Mouse (Mus musculus) adrenal gland, adult 8-10 months (tissue): ENCODE data around the gene Bpifb4. TPM values are rescaled to one million over a fixed set of nuclear protein-coding genes. Genes with fewer than 3 reads are reported as not detected.

Source experiments
- DNase-seq: peaks from one replicate; pipeline ENCODE4 v3.0.0; 2022
- total RNA-seq, 4 experiments: library from RNA; stranded (reverse); gene quantifications; 2 replicates each; pipeline ENCODE4 v1.2.4; 2022

Gene Bpifb4
- total RNA-seq = under 1 TPM in 2 of 4 experiments, not detected in 2; 0.44 to 0.59 TPM

DNA sequence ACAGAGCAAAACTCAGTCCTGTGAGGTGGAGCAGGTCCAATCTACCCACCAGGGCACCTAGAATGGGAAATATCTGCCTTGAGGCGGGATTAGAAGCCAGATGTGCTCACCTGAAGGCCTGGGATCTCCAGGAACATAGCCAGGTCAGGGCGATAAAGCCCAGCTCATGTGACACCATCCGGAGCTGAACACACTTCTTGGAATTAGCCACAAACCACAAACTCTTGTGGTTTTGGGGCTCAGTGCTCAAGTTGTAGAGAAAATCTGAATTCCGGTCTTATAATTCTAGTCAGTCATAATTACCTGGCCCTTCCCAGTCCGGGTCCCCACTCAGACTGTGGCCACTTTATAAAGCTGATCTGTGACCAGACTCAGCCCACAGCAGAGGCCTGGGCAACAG is at the start of gene Bpifb4:
Gene Bpifb4 (plus strand): TSS at position 370 of the 400 bp plus-strand sequence.
- no peak for DNase-seq

- DNase-seq = no peak
Observed at GRCm38 (mm10) chr2:153899111-153899510, 38.9 kb upstream of the Bpifb4 start.

- no peak for DNase-seq
Observed at GRCm38 (mm10) chr2:153900088-153900487, 37.9 kb upstream of the Bpifb4 start, which contains the start of gene Bpifb6. TSS of gene Bpifb6 (plus strand) at chr2:153900388.

DNA sequence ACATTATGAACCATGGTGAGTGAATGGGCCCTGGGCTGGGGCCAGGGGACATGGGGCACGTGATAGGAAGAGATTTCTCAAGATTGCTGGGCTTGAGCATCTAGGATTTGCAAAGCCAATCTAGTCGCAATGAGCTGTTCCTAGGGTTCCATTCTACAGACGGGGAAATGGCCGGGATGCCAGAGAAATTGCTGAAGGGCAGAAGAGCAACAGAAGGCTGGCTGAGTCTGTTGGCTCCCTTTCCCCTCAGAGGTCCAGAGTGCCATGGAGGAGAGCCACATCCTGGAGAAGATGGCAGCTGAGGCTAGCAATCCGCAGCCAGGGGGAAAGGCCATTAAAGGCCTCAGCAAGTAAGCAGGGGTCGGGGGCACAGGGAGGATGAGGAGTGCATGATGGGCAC is 35.3 kb upstream of the Bpifb4 start:
- no peak for DNase-seq

GRCm38 (mm10) chr2:153906626-153907025 is 31.4 kb upstream of the Bpifb4 start:
- peak; percentile 71 for DNase-seq

DNA sequence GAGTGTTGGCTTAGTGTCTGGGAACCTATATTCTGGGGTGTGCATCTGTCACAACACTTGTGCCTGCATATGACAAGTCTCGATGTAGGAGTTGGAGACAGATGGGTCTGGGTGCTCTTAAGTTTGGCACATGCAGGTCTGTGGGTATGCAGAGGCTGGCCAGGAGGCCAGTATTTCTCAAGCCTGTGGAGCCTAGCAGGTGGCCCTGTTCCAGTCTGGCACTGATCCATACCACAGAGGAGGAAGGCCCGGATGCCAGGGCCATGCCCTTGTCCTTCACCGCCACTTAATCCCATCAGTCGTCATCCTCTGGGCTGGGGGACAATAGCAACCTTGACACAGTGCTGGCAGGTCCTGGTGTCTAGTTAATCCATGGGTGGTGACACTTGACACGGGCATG is 23.9 kb upstream of the Bpifb4 start:
- DNase-seq = peak; percentile 91

DNA sequence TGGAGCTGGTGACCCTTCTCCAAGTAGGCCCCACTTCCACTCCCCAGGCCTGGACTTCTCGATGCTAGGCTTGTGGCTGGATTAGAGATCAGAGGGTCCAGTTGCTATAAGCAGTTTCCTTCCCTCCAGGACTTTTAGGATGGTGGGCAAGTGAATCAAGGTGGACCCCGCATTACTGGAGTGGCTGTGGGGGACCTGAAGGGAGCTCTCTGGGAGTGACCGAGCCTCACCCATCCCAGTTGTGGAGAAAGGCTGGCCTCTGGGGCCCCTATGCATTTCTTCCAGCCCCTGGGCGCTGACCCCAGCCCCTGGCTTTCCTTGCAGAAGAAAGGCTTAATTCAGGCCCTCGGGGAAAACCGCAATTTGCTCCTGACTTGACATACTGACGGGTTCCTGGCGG is 20.1 kb upstream of the Bpifb4 start, which contains the start of gene Bpifb3:
Gene Bpifb3 (plus strand): TSS at position 301 of the 400 bp plus-strand sequence.
- DNase-seq = no peak

GRCm38 (mm10) chr2:153921246-153921645 is 16.8 kb upstream of the Bpifb4 start:
- DNase-seq = no peak

- DNase-seq = peak; percentile 37
Observed at GRCm38 (mm10) chr2:153929871-153930413, 8.1 kb upstream of the Bpifb4 start.

GRCm38 (mm10) chr2:153931125-153931524 is 6.9 kb upstream of the Bpifb4 start:
- DNase-seq = no peak

GRCm38 (mm10) chr2:153933311-153933710 is 4.7 kb upstream of the Bpifb4 start:
- DNase-seq = no peak

GRCm38 (mm10) chr2:153935348-153935747 is 2.7 kb upstream of the Bpifb4 start:
- peak; percentile 41 for DNase-seq

GRCm38 (mm10) chr2:153943537-153943936 is 5.5 kb downstream of the Bpifb4 start:
- DNase-seq = peak; percentile 14

DNA sequence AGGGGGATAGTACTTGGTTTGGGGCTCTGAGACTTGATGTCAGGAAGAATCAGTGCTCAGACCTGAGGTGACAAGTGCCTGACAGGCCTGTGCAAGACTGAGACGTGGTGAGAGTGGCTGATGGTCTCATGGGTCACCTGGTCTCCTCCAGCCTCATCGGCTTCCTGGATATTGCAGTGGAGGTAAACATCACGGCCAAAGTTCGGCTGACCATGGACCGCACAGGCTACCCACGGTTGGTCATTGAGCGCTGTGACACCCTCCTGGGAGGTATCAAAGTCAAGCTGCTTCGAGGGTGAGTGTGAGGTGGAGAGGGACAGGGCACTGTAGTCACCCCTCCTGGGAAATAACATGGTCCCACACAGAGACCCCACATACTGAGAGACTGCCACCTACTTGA is 6.6 kb downstream of the Bpifb4 start:
- no peak for DNase-seq

GRCm38 (mm10) chr2:153952897-153953296 is 14.9 kb downstream of the Bpifb4 start:
- peak; percentile 30 for DNase-seq

DNA sequence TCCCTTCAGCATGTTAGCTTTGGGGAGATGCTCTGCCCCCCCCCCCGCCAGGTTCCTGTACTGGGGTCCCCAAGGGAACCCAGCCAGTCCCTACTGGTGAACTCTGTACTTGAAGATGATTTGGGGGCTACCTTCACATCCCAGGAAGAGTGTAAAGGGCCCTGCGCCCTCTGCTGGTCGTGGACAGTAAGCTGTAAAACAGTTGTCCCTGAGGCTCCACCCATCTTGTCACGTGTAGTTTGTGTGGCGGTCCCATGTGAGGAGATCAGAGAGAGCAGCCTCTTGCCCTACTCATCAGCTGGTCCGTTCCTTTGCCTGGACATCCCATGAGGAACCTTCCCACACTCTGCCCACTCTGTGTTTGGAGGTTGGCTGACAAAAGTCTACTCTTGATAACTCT is 15.8 kb downstream of the Bpifb4 start:
- peak; percentile 28 for DNase-seq

- no peak for DNase-seq
Observed at GRCm38 (mm10) chr2:153962821-153963331, 24.9 kb downstream of the Bpifb4 start.

GRCm38 (mm10) chr2:153963334-153963733 is 25.3 kb downstream of the Bpifb4 start:
- DNase-seq = no peak

DNA sequence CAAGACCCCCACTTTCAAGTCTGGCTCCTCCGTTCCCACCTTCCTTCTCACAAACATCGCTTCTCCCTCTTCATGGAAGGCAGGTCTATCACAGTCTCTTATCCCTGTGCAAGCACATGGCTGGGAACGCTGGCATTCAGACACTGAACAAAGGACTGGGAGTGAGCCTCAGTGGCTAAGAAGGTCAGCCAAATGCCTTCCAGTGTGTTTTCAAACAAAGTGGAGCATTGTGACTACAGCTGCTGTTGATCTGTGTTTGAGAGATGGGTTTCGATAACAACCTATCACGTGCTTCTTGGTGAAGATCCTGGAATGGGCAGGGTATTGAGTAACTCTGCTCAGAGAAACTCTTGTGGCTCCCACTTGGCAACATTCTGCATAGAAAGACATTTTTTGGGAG is 32.2 kb downstream of the Bpifb4 start:
- no peak for DNase-seq

- no peak for DNase-seq
Observed at GRCm38 (mm10) chr2:153974582-153974981, 36.6 kb downstream of the Bpifb4 start, which contains the start of gene Bpifa6. TSS of gene Bpifa6 (plus strand) at chr2:153974945.

DNA sequence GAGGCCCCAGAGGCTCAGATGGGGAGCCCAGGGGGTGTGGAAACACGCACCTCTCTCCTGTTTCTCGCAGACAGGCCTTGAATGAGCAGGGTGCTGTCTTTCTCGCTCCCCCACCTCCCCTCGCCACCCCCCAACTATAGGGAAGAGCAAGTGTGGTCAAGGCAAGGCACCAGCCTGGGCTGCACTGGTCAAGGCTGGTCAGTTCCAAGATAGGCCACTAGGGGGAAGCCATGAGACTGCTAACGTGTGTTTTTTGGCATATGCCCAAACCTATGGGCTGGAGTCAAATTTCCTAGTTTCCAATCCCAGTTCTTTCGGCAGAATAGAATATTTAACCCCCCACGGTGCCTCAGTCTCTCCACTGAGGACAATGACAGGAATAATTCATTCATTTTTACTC is 57.8 kb downstream of the Bpifb4 start:
- DNase-seq = peak; percentile 39

- no peak for DNase-seq
Observed at GRCm38 (mm10) chr2:154000501-154000900, 62.5 kb downstream of the Bpifb4 start.

- DNase-seq = peak; percentile 24
Observed at GRCm38 (mm10) chr2:154001056-154001455, 63.0 kb downstream of the Bpifb4 start.

GRCm38 (mm10) chr2:154004456-154004855 is 66.4 kb downstream of the Bpifb4 start:
- DNase-seq = no peak

GRCm38 (mm10) chr2:154005094-154005493 is 67.1 kb downstream of the Bpifb4 start:
- DNase-seq = no peak
